Mouse (Mus musculus) right cerebral cortex, postnatal 14 days (tissue): ENCODE results near the gene Sipa1l1.
A peak's percentile ranks its signal among the peaks of the same experiment; 100 is the strongest.

Experiments
- DNase-seq: peaks from one replicate; pipeline ENCODE4 v3.0.0; 2022

Sipa1l1 gene

GRCm38 (mm10) chr12:82298662-82299460, 129.7 kb downstream of the Sipa1l1 start:
- no peak for DNase-seq

GRCm38 (mm10) chr12:82304140-82304539, 135.0 kb downstream of the Sipa1l1 start:
- no peak for DNase-seq

- no peak for DNase-seq
Measured at GRCm38 (mm10) chr12:82306035-82306434, 136.9 kb downstream of the Sipa1l1 start.

- no peak for DNase-seq
Measured at GRCm38 (mm10) chr12:82311593-82311992, 142.5 kb downstream of the Sipa1l1 start.

- no peak for DNase-seq
Measured at GRCm38 (mm10) chr12:82312091-82312820, 143.1 kb downstream of the Sipa1l1 start.

GRCm38 (mm10) chr12:82313091-82313490, 144.0 kb downstream of the Sipa1l1 start:
- no peak for DNase-seq

- no peak for DNase-seq
Measured at GRCm38 (mm10) chr12:82319436-82320131, 150.5 kb downstream of the Sipa1l1 start.

- no peak for DNase-seq
Measured at GRCm38 (mm10) chr12:82320204-82320603, 151.1 kb downstream of the Sipa1l1 start.

GRCm38 (mm10) chr12:82321397-82321796, 152.3 kb downstream of the Sipa1l1 start:
- DNase-seq, result no peak

GRCm38 (mm10) chr12:82321855-82322254, 152.7 kb downstream of the Sipa1l1 start:
- no peak for DNase-seq

GRCm38 (mm10) chr12:82322759-82323451, 153.8 kb downstream of the Sipa1l1 start:
- no peak for DNase-seq

GRCm38 (mm10) chr12:82324621-82325020, 155.5 kb downstream of the Sipa1l1 start:
- DNase-seq, result no peak

- no peak for DNase-seq
Measured at GRCm38 (mm10) chr12:82325502-82325901, 156.4 kb downstream of the Sipa1l1 start.

- DNase-seq, result no peak
Measured at GRCm38 (mm10) chr12:82326438-82326837, 157.3 kb downstream of the Sipa1l1 start.

- DNase-seq, result no peak
Measured at GRCm38 (mm10) chr12:82328112-82328511, 159.0 kb downstream of the Sipa1l1 start.

- no peak for DNase-seq
Measured at GRCm38 (mm10) chr12:82332836-82333614, 163.9 kb downstream of the Sipa1l1 start.

- no peak for DNase-seq
Measured at GRCm38 (mm10) chr12:82333999-82334398, 164.9 kb downstream of the Sipa1l1 start.

- DNase-seq, result no peak
Measured at GRCm38 (mm10) chr12:82334550-82334949, 165.4 kb downstream of the Sipa1l1 start.

- DNase-seq, result no peak
Measured at GRCm38 (mm10) chr12:82335095-82335494, 166.0 kb downstream of the Sipa1l1 start.

- no peak for DNase-seq
Measured at GRCm38 (mm10) chr12:82338550-82338949, 169.4 kb downstream of the Sipa1l1 start.

GRCm38 (mm10) chr12:82339221-82339861, 170.2 kb downstream of the Sipa1l1 start:
- peak; percentile 21 for DNase-seq
